Mouse (Mus musculus): ENCODE data around the gene Tdrd9. TPM values are rescaled to one million over a fixed set of nuclear protein-coding genes. Genes with fewer than 3 reads are reported as not detected.

Gene Tdrd9
- polyA plus RNA-seq, 1 experiment from 2014 or later, result 0.34 TPM

DNA sequence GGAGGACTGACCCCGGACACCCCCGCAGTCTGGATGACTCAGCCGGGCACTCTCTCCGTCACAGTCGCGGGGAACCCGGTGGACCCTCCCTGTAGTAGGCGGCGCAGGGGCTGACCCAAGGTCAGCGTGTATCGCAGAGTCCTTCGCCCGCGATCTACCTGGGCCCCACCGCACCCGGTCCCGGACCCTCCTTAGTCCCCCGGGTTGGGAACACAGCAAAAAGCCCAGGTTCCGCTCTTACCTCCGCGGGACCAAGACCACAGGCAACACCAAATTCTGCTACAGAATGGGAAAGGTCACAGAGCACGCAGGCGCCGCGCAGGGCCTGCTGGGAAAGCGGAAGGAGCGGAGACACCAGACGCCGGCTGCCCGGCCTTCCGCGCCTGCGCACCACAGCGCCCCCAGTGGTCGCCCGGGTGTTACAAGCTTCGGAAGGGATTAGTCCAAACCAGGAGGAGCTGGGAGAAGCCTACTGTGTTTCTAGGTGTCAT is 4.6 kb upstream of the Tdrd9 start, which contains the start of gene Atp5mpl:
Atp5mpl (minus strand) TSS at position 295 of the 491 bp plus-strand sequence.
- peak within 1 kb of the TSS; percentile 96 for H3K9ac ChIP-seq
- H3K4me3 ChIP-seq, result peak within 1 kb of the TSS; percentile 98
- ATAC-seq (ENCODE audit: insufficient number of reproducible peaks, insufficient read depth, low FRiP score, low TSS enrichment, low read depth), result peak; percentile 77
- H3K36me3 ChIP-seq, result peaks cover 12% of the 10 kb centered on the region
- H3K4me2 ChIP-seq, result peak within 1 kb of the TSS; percentile 93
- peaks cover 12% of the 10 kb centered on the region for H3K4me1 ChIP-seq
- H3K9me3 ChIP-seq, result no peaks in the 10 kb centered on the region
- WGBS, result under 1% methylated on average over 37 of the region's 37 CpGs
- peak within 1 kb of the TSS; percentile 62 for H3K27ac ChIP-seq
- H3K27me3 ChIP-seq, result no peaks in the 10 kb centered on the region

DNA sequence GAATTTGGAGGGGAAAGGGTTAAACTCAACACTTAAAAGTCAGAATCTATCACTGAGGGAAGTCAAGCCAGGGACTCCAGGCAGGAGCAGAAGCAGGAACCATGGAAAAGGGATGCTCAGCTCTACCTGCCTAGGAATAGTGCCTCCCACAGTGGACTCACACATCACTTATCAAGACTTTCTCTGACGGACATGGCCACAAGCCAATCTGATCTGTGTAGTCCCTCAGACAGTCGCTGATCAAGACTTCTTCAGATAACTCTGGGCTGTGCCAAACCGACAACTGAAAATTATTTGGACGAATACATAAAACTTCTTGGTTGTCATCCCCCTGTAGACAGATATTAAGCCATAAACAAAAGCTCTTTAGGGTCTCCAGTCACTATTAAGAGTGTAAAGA is 1.3 kb upstream of the Tdrd9 start:
- WGBS, result 85% methylated on average over 4 of the region's 4 CpGs
- no peaks in the 10 kb centered on the region for H3K36me3 ChIP-seq
- H3K27ac ChIP-seq, result no peak overlapping the region
- no peak overlapping the region for H3K4me2 ChIP-seq
- H3K27me3 ChIP-seq, result no peaks in the 10 kb centered on the region
- ATAC-seq (ENCODE audit: insufficient number of reproducible peaks, insufficient read depth, low FRiP score, low TSS enrichment, low read depth), result no peak
- no peak overlapping the region for H3K9ac ChIP-seq
- H3K4me1 ChIP-seq, result peaks cover 12% of the 10 kb centered on the region
- H3K4me3 ChIP-seq, result no peak overlapping the region
- no peaks in the 10 kb centered on the region for H3K9me3 ChIP-seq

DNA sequence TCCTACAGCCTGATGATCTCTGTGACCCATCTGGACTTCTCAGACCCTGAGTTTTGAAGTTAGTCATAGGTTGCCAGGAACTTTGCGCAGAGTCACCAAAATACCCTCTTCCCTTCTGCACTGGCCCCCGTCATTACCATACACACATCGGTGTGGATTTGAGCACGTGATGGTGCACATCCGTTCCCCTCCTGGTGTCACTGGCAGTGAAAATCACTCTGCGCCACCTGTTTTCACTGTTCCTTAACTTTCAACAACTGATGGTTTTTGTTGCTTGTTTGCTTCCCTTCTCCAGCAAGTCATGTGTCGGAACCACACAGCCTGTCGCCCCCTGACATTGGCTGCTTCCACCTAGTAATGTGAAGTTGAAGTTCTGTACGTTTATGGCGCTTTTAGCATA is 1.1 kb downstream of the Tdrd9 start:
- Histone ChIP-seq H3K27ac (no peak overlapping the region), H3K36me3 (no peaks in the 10 kb centered on the region), H3K4me1 (peaks cover 10% of the 10 kb centered on the region), H3K27me3 (no peaks in the 10 kb centered on the region), H3K9me3 (no peaks in the 10 kb centered on the region), H3K4me2 (no peak overlapping the region), H3K4me3 (no peak overlapping the region), H3K9ac (no peak overlapping the region)
- 89% methylated on average over 10 of the region's 10 CpGs for WGBS
- no peak for ATAC-seq (ENCODE audit: insufficient number of reproducible peaks, insufficient read depth, low FRiP score, low TSS enrichment, low read depth)

DNA sequence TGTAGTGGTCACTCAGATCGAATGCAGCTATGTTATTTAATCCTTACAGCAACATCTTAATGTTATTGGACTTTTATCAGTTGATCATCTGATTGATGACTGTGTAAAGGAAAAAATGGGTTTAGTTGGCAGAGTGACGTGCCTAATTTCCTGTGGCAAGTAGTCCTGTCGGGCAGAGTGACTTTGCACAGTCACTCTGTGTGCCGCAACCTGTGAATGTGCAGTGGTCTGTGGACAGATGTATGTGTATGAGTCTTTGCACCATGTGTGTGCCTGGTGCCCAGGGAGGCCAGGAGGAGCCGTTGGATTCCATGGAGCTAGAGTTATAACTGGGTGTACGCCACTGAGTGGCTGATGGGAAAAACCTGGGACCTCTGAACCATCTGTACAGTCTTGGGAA is 3.2 kb downstream of the Tdrd9 start:
- no peaks in the 10 kb centered on the region for H3K9me3 ChIP-seq
- H3K36me3 ChIP-seq, result no peaks in the 10 kb centered on the region
- WGBS, result 75% methylated on average over 6 of the region's 6 CpGs
- H3K27me3 ChIP-seq, result no peaks in the 10 kb centered on the region
- H3K4me2 ChIP-seq, result no peak overlapping the region
- H3K9ac ChIP-seq, result no peak overlapping the region
- peaks cover 11% of the 10 kb centered on the region for H3K4me1 ChIP-seq
- no peak overlapping the region for H3K4me3 ChIP-seq
- no peak overlapping the region for H3K27ac ChIP-seq
- ATAC-seq (ENCODE audit: insufficient number of reproducible peaks, insufficient read depth, low FRiP score, low TSS enrichment, low read depth), result no peak

DNA sequence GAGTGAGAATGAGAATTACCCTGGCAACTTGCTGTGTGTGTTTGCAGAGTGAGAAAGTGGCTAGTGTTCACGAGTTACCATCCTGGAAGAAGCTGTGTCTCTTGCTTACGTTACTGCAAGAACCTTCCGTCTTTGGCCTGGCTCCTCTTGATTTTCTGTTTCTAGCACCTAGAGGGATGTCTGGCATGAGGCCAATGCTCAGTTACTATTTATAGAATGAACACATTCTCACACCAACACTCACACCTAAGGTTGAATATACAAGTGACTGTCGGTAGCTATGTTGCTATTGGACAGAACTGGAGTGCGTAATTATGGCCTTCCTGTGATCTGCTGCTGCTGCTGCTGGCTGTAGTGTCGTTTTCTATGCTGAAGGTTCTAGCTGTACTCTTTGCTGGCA is 5.8 kb downstream of the Tdrd9 start:
- H3K27ac ChIP-seq, result no peak overlapping the region; the same call in 1 of the 2 replicates

DNA sequence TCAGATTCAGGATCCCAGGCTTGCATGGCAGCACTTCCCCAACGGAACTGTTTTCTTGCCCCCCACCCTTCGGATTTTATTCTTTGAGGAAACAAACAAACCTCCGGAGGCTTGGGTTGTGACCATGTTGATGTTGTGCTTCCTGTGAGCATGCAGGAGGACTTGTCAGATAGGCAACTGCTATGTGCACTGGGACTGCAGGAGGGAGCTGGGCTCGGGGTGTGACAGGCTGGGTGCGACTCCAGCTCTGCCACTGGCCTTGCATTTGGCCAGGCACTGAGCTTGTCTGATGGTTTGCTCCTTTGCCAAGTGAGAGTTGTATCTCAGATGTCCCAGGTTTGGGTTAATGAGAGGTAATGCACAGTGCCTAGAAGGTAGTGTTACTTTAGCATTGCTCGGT is 6.9 kb downstream of the Tdrd9 start:
- no peak for ATAC-seq (ENCODE audit: insufficient number of reproducible peaks, insufficient read depth, low FRiP score, low TSS enrichment, low read depth)

More for the DNA sequence above, 5.8 kb downstream of the Tdrd9 start:
- H3K4me3 ChIP-seq, result no peak overlapping the region
- peaks cover 11% of the 10 kb centered on the region for H3K4me1 ChIP-seq
- 44% methylated on average over 6 of the region's 6 CpGs for WGBS
- H3K27me3 ChIP-seq, result no peaks in the 10 kb centered on the region
- H3K36me3 ChIP-seq, result no peaks in the 10 kb centered on the region
- H3K4me2 ChIP-seq, result no peak overlapping the region
- H3K9ac ChIP-seq, result no peak overlapping the region
- no peak for ATAC-seq (ENCODE audit: insufficient number of reproducible peaks, insufficient read depth, low FRiP score, low TSS enrichment, low read depth)
- no peaks in the 10 kb centered on the region for H3K9me3 ChIP-seq

DNA sequence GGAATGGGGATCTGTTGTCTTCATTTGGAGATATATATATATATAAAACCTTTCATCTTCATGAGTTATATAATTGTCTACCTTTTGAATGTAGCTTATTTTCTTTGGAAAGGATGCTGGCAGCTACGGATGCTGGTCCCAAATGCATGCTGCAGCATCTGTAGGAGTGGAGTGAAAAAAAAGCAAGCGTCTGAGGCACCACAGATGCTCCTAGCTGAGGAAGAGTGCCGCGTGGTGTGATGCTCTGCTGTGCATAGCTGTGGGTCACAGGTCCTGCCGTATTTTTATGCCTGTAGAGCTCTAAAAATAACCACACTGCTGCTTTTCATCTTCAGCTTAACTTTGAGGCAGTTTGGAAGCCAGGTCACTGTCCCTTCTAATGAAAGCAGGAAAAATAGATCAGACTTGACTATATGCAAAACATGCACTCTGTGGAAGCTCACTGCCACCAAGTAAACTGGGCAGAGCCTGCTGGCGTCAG is 9.6 kb downstream of the Tdrd9 start, which contains the start of gene Rd3l:
Rd3l (minus strand) TSS at position 431 of the 481 bp plus-strand sequence.
- H3K27me3 ChIP-seq, result no peaks in the 10 kb centered on the region
- no peak within 1 kb of the TSS for H3K27ac ChIP-seq
- no peak for ATAC-seq (ENCODE audit: insufficient number of reproducible peaks, insufficient read depth, low FRiP score, low TSS enrichment, low read depth)
- no peak within 1 kb of the TSS for H3K4me2 ChIP-seq
- no peaks in the 10 kb centered on the region for H3K36me3 ChIP-seq
- peaks cover 11% of the 10 kb centered on the region for H3K4me1 ChIP-seq
- no peak within 1 kb of the TSS for H3K9ac ChIP-seq
- H3K4me3 ChIP-seq, result no peak within 1 kb of the TSS
- H3K9me3 ChIP-seq, result no peaks in the 10 kb centered on the region
- WGBS, result 58% methylated on average over 6 of the region's 6 CpGs

More for the DNA sequence above, 6.9 kb downstream of the Tdrd9 start:
- no peak overlapping the region for H3K4me2 ChIP-seq
- no peak overlapping the region for H3K9ac ChIP-seq
- WGBS, result 80% methylated on average over 6 of the region's 6 CpGs
- H3K4me1 ChIP-seq, result peaks cover 11% of the 10 kb centered on the region
- H3K27ac ChIP-seq, result no peak overlapping the region
- no peak overlapping the region for H3K4me3 ChIP-seq
- H3K9me3 ChIP-seq, result no peaks in the 10 kb centered on the region
- H3K36me3 ChIP-seq, result no peaks in the 10 kb centered on the region
- no peaks in the 10 kb centered on the region for H3K27me3 ChIP-seq

DNA sequence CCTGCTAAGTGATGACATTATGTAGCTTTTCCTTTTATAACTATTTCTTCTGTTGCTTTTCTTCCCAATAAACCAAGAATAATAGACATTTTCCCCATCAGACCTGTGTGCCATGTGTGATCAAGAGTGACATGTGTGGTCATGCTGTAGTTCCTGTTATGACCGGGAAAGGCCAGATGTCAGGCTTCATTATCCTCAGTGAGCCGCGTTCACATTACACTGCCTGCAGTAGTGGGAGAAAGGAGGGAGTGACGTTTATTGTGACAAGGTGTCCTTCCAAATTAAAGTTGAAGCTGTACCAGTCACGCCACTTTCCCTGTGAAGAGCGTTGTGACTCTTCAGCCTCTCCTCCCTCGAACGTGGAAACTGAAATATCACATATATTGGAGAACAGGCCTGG is 10.5 kb downstream of the Tdrd9 start:
- WGBS, result 51% methylated on average over 8 of the region's 8 CpGs

DNA sequence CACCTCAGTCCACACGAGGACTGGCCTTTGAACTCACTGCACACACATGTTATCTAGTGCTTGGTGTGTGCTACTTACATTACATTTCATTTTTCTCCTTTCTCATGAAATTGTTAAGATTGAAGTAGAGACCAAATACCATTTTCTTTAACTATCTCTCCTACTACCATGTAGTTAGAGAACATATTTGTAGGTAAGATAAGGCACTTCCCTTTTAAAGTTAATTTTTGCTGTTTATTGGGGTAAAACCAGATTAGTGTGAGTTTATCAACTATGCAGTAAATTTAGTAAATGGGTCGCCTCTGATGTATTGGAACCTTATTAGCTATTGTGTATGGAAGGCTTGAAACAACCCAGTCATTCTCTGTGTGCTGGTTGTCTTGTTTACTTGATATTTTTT is 11.8 kb downstream of the Tdrd9 start:
- Histone ChIP-seq H3K4me1 (no peaks in the 10 kb centered on the region), H3K27ac (no peak overlapping the region), H3K9me3 (no peaks in the 10 kb centered on the region), H3K36me3 (no peaks in the 10 kb centered on the region), H3K4me2 (no peak overlapping the region), H3K27me3 (no peaks in the 10 kb centered on the region), H3K4me3 (no peak overlapping the region), H3K9ac (no peak overlapping the region)
- 66% methylated on average over 2 of the region's 2 CpGs for WGBS
- no peak for ATAC-seq (ENCODE audit: insufficient number of reproducible peaks, insufficient read depth, low FRiP score, low TSS enrichment, low read depth)

More for the DNA sequence above, 10.5 kb downstream of the Tdrd9 start:
- H3K27me3 ChIP-seq, result no peaks in the 10 kb centered on the region
- no peak overlapping the region for H3K4me2 ChIP-seq
- peaks cover 8% of the 10 kb centered on the region for H3K4me1 ChIP-seq
- no peaks in the 10 kb centered on the region for H3K9me3 ChIP-seq
- ATAC-seq (ENCODE audit: insufficient number of reproducible peaks, insufficient read depth, low FRiP score, low TSS enrichment, low read depth), result no peak
- H3K27ac ChIP-seq, result no peak overlapping the region
- H3K9ac ChIP-seq, result no peak overlapping the region
- H3K36me3 ChIP-seq, result no peaks in the 10 kb centered on the region
- H3K4me3 ChIP-seq, result no peak overlapping the region

DNA sequence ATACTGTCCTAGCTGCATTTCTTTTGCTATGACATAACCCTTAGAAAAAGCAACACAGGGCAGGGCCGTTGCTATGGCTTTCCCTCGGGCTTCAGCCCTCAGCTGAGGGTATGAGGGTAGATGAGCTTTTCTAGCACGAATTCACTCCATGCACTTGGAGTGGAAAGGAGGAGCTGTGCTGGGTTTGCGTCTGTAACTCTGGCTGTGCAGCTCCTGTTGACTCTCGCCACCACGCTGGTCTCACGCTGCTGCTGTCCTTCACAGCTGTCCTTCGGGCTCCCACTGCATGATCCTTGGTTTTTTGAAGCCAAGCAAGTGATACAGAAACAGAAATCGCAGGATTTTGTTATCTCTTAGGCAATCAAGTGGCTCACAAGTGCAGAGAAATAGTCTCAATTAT is 15.4 kb downstream of the Tdrd9 start:
- Histone ChIP-seq H3K9me3 (no peaks in the 10 kb centered on the region), H3K27ac (no peak overlapping the region), H3K4me2 (no peak overlapping the region), H3K36me3 (no peaks in the 10 kb centered on the region), H3K4me3 (no peak overlapping the region), H3K27me3 (no peaks in the 10 kb centered on the region), H3K4me1 (no peaks in the 10 kb centered on the region), H3K9ac (0 out of 2 replicates have a peak overlapping the region, but pooled peaks have one; percentile 11)
- ATAC-seq (ENCODE audit: insufficient number of reproducible peaks, insufficient read depth, low FRiP score, low TSS enrichment, low read depth), result no peak
- WGBS, result 54% methylated on average over 9 of the region's 9 CpGs

DNA sequence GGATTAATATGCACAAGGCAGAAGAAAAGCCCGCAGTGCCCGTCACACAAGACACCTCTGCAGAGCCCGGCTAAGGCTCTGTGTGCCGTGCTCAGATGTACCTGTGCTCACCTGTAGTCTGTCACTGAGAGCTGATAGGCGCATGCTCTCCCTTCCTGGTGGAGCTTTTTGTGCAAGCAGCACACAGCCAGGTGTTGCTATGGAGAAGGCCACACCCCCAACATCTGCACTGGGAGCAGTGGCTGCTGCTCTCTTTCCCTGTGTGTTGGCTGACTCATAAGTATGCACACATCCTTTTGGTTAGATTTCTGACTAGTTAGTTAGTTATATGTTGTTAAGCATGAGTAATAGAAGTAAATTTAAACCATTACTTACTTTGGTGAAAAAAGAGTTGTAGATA is 21.3 kb downstream of the Tdrd9 start:
- ATAC-seq (ENCODE audit: insufficient number of reproducible peaks, insufficient read depth, low FRiP score, low TSS enrichment, low read depth), result no peak
- no peaks in the 10 kb centered on the region for H3K27me3 ChIP-seq
- 84% methylated on average over 5 of the region's 5 CpGs for WGBS

DNA sequence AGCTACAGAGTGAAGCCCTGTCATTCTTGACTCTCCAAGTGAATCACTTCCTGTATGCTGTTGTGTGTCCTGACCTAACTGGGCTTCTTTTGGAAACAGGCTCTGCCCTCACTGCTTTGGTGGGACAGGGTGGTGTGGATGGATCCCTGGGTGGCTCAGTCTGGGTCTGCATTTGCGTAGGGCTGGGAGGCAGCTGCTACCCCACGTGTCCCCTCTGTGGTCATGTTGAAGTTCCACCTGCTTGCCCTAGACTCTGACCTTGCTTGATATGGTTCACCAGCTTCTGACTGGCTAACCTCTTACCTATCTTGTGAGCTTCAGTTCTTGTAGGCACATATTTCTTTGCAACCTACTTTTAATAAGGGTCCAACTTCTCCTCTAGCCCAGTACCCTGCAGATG is 23.8 kb downstream of the Tdrd9 start:
- H3K9ac ChIP-seq, result no peak overlapping the region
- no peak overlapping the region for H3K4me3 ChIP-seq
- no peak for ATAC-seq (ENCODE audit: insufficient number of reproducible peaks, insufficient read depth, low FRiP score, low TSS enrichment, low read depth)
- no peaks in the 10 kb centered on the region for H3K4me1 ChIP-seq
- no peaks in the 10 kb centered on the region for H3K9me3 ChIP-seq
- H3K27ac ChIP-seq, result no peak overlapping the region
- no peaks in the 10 kb centered on the region for H3K36me3 ChIP-seq
- H3K4me2 ChIP-seq, result no peak overlapping the region
- WGBS, result 91% methylated on average over 2 of the region's 2 CpGs
- no peaks in the 10 kb centered on the region for H3K27me3 ChIP-seq

More for the DNA sequence above, 21.3 kb downstream of the Tdrd9 start:
- no peak overlapping the region for H3K27ac ChIP-seq
- H3K4me3 ChIP-seq, result no peak overlapping the region
- H3K9ac ChIP-seq, result no peak overlapping the region
- no peaks in the 10 kb centered on the region for H3K4me1 ChIP-seq
- H3K4me2 ChIP-seq, result no peak overlapping the region
- H3K36me3 ChIP-seq, result no peaks in the 10 kb centered on the region
- no peaks in the 10 kb centered on the region for H3K9me3 ChIP-seq
